Mouse (Mus musculus) limb, embryonic 14.5 days (tissue): ENCODE data around the gene Slc46a2. TPM values are rescaled to one million over a fixed set of nuclear protein-coding genes. Genes with fewer than 3 reads are reported as not detected.

Experiments used
- ATAC-seq: fragments of 200-750 bp; cut with Nextera tagmentation; 2 replicates; pipeline ENCODE4 v1.8.0; 2017; ENCODE audit warnings: low read depth, moderate number of reproducible peaks, moderate TSS enrichment; ENCODE audit not compliant: low FRiP score
- DNase-seq: peaks from one replicate; pipeline ENCODE4 v3.0.0-alpha.2; 2015; ENCODE audit warnings: low spot score
- H3K27ac ChIP-seq: fragments of 300-500 bp; sonication (generic); replicated peaks from 2 replicates; pipeline ENCODE4 v1.5.1; 2014; ENCODE audit warnings: low read depth, mild to moderate bottlenecking, low read length, moderate library complexity, mixed read lengths
- H3K27me3 ChIP-seq: fragments of 300-500 bp; sonication (generic); 2 replicates; pipeline ENCODE4 v1.6.1; 2014; ENCODE audit warnings: low read length, mixed read lengths; ENCODE audit not compliant: control insufficient read depth, insufficient read depth
- H3K36me3 ChIP-seq: fragments of 300-500 bp; sonication (generic); 2 replicates; pipeline ENCODE4 v1.6.1; 2014; ENCODE audit warnings: mild to moderate bottlenecking, low read length, moderate library complexity, mixed read lengths; ENCODE audit not compliant: control insufficient read depth, insufficient read depth
- H3K4me1 ChIP-seq: fragments of 300-500 bp; sonication (generic); 2 replicates; pipeline ENCODE4 v1.6.1; 2014; ENCODE audit warnings: antibody characterized with exemption, low read length, mixed read lengths; ENCODE audit not compliant: control insufficient read depth, insufficient read depth
- H3K4me2 ChIP-seq: fragments of 300-500 bp; sonication (generic); replicated peaks from 2 replicates; pipeline ENCODE4 v1.6.1; 2014; ENCODE audit warnings: low read depth, mild to moderate bottlenecking, low read length, moderate library complexity; ENCODE audit not compliant: severe bottlenecking
- H3K4me3 ChIP-seq: fragments of 300-500 bp; sonication (generic); replicated peaks from 2 replicates; pipeline ENCODE4 v1.5.1; 2014; ENCODE audit warnings: low read length
- H3K9ac ChIP-seq: fragments of 300-500 bp; sonication (generic); 2 replicates; pipeline ENCODE4 v1.6.1; 2014; ENCODE audit warnings: mild to moderate bottlenecking, low read depth, low read length, moderate library complexity; ENCODE audit not compliant: severe bottlenecking
- H3K9me3 ChIP-seq: fragments of 300-500 bp; sonication (generic); 2 replicates; pipeline ENCODE4 v1.6.1; 2016; ENCODE audit warnings: low read length; ENCODE audit not compliant: control insufficient read depth
- POLR2A ChIP-seq: fragments of 200-500 bp; IDR thresholded peaks from 2 replicates; pipeline ENCODE4 v1.8.0; 2012; ENCODE audit warnings: inconsistent platforms, mild to moderate bottlenecking, moderate library complexity, borderline replicate concordance; ENCODE audit not compliant: insufficient read depth, insufficient read length; ENCODE audit errors: extremely low read depth
- WGBS: fragments of 180-500 bp; shearing (Covaris S2); extraction: QIAGEN DNeasy Blood & Tissue Kit; methylation state at CpG from one replicate; pipeline ENCODE4 v1.1.7; 2014; 5-methylcytosine and 5-hydroxymethylcytosine counted together
- polyA plus RNA-seq, 2 experiments: library from polyadenylated mRNA; depleted of rRNA in 1 of 2; stranded (reverse) in 1 of 2; unstranded in 1 of 2; fragments of >200 nt; fragmentation: Nextera tagmentation in 1 of 2; extraction: Ambion mirVana in 1 of 2; gene quantifications; 2 replicates each; pipeline versions ENCODE4 v1.2.1 to v1.2.3; 2012 to 2014

Gene Slc46a2
- polyA plus RNA-seq, 2 experiments, result 0.03 to 0.17 TPM

DNA sequence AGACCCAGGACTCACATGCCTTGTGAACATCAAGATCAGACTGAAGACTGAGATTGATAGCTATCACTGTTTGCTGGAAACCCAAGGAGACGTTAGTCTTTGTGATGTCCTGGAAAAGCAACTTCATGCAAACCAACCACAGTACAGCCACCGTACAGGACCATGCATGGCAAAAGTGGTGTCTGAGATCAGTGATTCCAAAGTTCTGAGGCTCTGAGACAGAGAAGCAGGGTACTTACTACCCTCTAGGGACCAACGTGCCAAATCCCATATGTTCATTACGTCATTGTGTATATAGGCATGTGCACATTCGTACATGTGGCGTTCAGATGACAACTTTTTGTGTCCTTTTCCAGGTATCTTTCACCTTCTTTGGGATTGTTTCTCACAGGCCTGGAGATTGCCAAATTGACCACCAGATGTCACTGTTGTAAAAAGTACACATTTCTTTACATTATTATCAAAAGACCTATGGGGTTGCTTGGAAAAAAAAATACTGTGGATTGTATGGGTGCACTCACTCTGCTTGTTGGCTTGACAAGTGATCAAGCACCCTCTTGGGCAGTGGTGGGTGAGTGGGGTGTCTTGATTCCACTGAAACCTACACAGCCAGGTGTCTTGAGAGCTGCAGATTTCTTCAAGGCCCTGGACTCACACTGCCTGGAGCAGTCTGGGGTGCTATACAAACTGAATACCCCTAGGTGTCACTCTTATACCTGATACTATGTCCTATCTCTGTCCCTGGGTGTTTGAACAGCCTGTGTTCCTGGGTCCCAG is 17.8 kb upstream of the Slc46a2 start:
- 51% methylated on average over 6 of the region's 6 CpGs for WGBS

DNA sequence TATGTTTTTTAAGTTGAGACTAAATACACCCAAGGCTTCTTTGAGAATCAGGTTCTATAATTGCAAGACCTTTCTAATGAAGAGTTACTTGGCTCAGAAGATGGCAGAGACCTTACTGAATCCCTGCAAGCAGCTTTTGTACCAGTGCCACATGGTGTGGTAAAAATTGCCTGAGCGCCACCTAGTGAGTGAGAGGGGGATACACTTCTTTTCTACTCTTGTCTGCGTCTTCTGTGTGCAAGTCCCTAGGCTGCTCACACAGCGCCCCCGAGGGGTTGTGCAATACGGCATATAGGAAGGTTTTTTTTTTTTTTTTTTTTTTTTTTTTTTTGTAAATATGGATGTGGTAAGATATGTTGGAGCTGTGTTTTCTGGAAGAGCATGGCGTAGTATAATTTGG is 13.5 kb upstream of the Slc46a2 start:
- no peak overlapping the region for H3K27ac ChIP-seq
- ATAC-seq, result no peak
- H3K36me3 ChIP-seq, result no peaks in the 10 kb centered on the region
- H3K9ac ChIP-seq, result no peak overlapping the region
- H3K4me3 ChIP-seq, result no peak overlapping the region
- DNase-seq, result peak; percentile 69
- H3K27me3 ChIP-seq, result no peaks in the 10 kb centered on the region
- no peaks in the 10 kb centered on the region for H3K4me1 ChIP-seq
- no peak for TF ChIP-seq POLR2A
- H3K9me3 ChIP-seq, result no peaks in the 10 kb centered on the region
- no peak overlapping the region for H3K4me2 ChIP-seq
- WGBS, result 18% methylated on average over 6 of the region's 6 CpGs

More for the DNA sequence above, 17.8 kb upstream of the Slc46a2 start:
- no peaks in the 10 kb centered on the region for H3K9me3 ChIP-seq
- 0 out of 2 replicates have a peak, but pooled peaks cover 1% of the 10 kb centered on the region for H3K4me1 ChIP-seq
- H3K4me3 ChIP-seq, result no peak overlapping the region
- no peak overlapping the region for H3K27ac ChIP-seq
- H3K27me3 ChIP-seq, result no peaks in the 10 kb centered on the region
- ATAC-seq (peak; percentile 34; the same call in 1 of the 2 replicates), DNase-seq (peak; percentile 29)
- no peak for TF ChIP-seq POLR2A
- H3K36me3 ChIP-seq, result no peaks in the 10 kb centered on the region
- no peak overlapping the region for H3K4me2 ChIP-seq
- no peak overlapping the region for H3K9ac ChIP-seq

DNA sequence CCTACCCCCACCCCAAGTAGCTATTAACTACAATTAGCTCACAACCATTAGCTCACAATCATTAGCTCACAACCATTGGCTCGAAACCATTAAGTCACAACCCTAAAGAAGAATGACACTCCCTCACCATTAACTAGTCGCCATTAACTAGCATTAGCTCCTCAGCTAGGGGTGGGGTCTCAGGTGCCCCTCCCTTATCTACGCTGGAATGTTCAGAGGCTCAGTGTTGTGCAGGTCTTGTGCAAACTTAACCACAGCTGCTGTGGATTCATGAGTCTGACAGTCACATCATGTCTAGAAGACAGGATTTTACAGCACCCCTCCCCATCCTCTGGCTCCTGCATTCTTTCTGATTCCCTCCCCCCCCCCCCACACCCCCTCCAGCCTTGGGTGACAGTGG is 12.8 kb upstream of the Slc46a2 start:
- ATAC-seq (no peak), DNase-seq (no peak)
- TF ChIP-seq POLR2A, result no peak
- Histone ChIP-seq H3K4me3 (no peak overlapping the region), H3K4me1 (no peaks in the 10 kb centered on the region), H3K36me3 (no peaks in the 10 kb centered on the region), H3K27me3 (no peaks in the 10 kb centered on the region), H3K9me3 (no peaks in the 10 kb centered on the region), H3K9ac (no peak overlapping the region), H3K4me2 (no peak overlapping the region), H3K27ac (no peak overlapping the region)
- WGBS, result 89% methylated on average over 3 of the region's 3 CpGs

DNA sequence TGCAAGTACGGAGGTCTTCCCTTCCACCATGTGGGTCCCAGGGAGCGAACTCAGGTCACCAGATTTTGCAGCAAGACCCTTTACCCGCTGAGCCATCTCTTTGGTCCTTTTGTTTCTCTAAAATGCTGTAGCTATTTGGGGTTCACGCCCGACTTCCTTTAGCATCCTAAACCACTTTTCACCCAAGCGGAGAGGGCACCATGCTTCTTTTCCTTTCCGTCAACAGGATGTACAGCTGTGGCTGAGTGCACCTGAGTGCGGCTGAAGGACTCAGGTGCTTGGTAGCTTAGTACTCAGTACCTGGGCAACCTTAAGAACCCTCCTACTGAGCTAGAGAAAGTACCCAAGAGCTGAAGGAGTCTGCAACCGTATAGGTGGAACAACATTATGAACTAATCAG is 10.2 kb upstream of the Slc46a2 start:
- H3K27ac ChIP-seq, result no peak overlapping the region
- H3K9me3 ChIP-seq, result no peaks in the 10 kb centered on the region
- no peak for DNase-seq
- no peak for TF ChIP-seq POLR2A
- H3K4me3 ChIP-seq, result no peak overlapping the region
- no peaks in the 10 kb centered on the region for H3K27me3 ChIP-seq
- no peaks in the 10 kb centered on the region for H3K36me3 ChIP-seq
- WGBS, result 91% methylated on average over 9 of the region's 9 CpGs
- no peak overlapping the region for H3K4me2 ChIP-seq
- H3K9ac ChIP-seq, result no peak overlapping the region
- ATAC-seq, result no peak
- H3K4me1 ChIP-seq, result no peaks in the 10 kb centered on the region

DNA sequence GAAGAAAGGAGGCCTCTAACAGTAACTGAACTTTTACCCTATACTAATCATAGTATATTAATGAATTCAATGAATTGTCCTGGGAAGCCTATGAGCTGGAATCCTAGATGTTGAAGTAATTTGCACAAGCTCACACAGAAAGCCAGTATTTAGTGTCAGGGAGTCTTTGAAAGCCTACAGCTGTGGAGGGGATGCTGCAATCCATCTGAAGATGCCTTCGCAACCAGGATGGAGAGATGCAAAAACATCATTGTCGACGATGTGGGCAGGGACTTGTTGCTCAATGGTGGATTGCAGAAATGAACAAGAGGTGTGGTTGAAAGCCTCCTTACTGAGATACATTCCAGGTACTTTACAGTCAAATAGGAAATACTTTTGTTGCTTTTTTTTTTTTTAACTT is 3.1 kb upstream of the Slc46a2 start:
- 86% methylated on average over 3 of the region's 3 CpGs for WGBS
- H3K27me3 ChIP-seq, result peaks cover 7% of the 10 kb centered on the region; the same call in 1 of the 2 replicates
- no peak for TF ChIP-seq POLR2A
- no peak overlapping the region for H3K27ac ChIP-seq
- ATAC-seq (no peak), DNase-seq (no peak)
- no peak overlapping the region for H3K4me3 ChIP-seq
- H3K4me2 ChIP-seq, result no peak overlapping the region
- H3K36me3 ChIP-seq, result no peaks in the 10 kb centered on the region
- H3K4me1 ChIP-seq, result no peaks in the 10 kb centered on the region
- H3K9me3 ChIP-seq, result no peaks in the 10 kb centered on the region
- no peak overlapping the region for H3K9ac ChIP-seq
